Mouse (Mus musculus) gastrocnemius, postnatal 25 days (tissue): ENCODE measurements at regions not wholly inside any gene's neighbourhood (a gene's known extent, or its start where the extent isn't known, plus 50 kb on each side); places are given as distances from the start of the nearest gene placed in this dataset.

Source experiments
- DNase-seq: peaks from one replicate; pipeline ENCODE4 v3.0.0; 2022

DNA sequence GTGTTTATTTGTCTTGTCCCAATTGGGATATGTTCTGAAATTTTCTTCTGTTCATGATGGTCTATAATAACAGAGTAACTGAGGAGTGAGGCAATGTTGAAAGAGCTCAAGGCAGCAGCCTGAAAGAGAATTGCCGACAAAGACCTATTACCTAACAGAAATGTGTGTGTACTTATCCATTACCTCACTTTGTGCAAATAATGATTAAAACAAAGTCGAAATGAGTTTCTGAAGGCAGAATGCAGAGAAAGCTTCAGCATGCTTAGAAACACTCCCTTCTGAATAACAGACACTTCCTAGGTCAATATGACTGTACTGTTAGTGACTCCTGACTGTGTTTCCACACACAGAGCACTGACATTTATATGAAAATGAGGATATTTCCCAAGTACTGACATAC, 63.0 kb downstream of the Kbtbd8 start:
- DNase-seq = no peak

DNA sequence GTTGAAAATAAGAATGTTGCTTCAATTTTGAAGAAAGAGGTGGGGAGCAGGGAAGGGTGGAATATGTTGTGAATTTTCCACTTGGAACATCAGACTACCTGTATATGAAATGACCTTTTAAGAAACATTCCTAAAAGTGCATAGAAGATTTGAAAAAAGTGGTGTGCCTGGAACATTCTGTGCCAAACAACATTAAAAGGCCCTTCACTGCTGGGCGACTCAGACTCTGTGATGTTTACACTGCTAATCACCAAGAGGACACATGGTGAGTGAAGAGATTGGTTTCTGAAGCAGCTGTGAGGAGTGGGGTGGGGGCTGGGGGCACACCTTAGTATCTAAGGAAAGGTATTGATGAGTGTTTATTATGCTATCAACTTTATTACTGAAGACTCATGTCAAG, 65.2 kb downstream of the Kbtbd8 start:
- no peak for DNase-seq

DNA sequence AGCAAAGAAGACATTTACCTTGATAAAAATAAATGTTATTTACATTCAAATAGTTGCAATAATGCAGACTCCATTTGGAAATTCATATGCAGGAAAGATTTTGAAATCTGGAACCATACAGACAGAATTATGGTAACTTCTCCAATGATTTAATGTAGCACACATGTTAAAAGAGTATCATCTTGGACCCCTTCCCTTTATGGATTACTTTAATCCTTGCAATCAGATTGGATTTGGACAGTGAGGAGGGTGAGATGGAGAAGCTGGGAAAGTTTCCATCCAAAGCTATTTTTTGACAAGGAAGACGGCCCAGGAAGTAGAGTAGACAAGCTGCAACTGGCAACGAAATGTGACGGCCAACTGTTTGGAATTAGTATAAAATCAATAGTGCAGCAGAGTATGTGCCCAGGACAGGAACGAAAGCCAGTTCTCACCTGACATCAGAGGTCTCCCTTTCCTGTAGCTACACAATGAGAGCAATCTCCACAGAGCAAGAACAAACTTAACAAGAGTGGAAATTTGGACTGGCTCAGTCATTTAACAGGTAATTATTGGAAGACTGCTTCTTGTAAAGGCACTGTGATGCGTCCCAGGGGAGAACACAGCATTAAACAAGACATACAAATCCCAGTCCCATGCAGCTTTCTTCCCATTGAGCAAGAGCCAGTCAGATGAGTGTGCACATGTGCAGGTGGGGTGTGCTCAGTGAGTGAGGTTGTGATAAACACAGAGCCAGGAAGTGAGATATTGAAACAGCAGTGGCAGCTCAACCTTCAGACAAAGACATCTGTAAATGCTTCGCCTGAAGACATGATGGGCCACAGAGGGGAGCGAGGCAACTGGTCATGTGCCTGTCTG, 68.3 kb downstream of the Kbtbd8 start:
- no peak for DNase-seq

GRCm38 (mm10) chr6:95196631-95197030, 79.6 kb downstream of the Kbtbd8 start:
- DNase-seq = no peak

DNA sequence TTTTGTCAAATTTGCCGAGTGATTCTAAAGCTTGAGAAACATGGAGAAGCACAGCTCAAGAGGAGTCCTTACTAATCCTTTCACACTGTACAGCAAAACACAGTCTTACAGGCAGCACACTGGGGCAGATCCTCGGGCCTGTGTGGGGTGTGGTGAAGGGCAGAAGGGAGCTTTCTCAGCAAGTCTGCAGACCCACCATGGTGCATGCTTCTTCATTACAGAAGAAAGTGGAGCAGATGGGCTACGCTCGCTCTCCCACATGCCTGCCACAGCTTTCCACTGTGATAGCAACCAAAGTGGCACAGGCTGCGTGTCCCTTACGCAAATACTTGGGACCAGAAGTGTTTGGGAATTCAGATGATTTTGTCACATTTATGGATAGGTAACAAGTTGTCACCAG, 81.6 kb downstream of the Kbtbd8 start:
- no peak for DNase-seq

DNA sequence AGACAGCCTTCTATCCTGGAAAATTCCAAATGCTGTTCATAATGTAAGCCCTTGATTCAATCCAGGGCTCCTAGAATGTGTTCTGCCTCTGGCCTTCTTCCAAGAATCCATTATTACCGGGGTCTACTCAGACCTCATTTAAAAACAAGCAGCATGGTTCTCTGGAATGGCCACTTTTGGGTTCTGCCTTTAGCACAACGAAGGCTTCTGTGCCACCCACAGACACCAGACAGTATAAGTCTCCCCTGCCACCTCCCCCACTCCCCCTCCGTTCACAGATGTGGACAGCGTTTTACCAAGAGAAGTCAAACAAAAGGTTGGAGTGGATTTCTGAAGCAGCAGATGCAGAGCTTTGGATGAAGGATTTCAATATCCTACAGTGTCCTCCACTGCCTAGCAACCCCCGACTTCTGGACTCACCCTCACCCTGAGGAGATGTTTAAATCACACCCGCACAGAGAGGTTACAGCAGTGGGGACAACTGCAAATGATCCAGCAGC, 85.3 kb downstream of the Kbtbd8 start:
- no peak for DNase-seq

- DNase-seq = no peak
Observed at GRCm38 (mm10) chr6:95202978-95203377, 85.9 kb downstream of the Kbtbd8 start.

- no peak for DNase-seq
Observed at GRCm38 (mm10) chr6:95204231-95204630, 87.2 kb downstream of the Kbtbd8 start.

DNA sequence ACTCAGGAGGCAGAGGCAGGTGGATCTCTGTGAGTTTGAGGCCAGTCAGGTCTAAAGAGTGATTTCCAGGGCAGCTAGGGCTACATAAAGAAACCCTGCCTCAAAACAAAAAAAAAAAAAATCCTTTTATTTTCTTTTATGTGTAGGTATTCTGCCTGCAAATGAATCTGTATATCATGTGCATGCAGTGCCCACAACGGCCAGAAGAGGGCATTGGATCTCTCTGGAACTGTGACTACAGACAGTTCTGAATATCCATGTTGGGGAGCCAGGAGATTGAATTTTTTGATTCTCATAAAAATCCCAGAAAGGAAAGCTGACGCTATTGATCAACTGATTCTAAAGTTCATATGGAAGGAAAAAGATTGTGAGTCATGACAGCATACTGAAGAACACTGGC, 90.0 kb downstream of the Kbtbd8 start:
- DNase-seq = no peak

- DNase-seq = no peak
Observed at GRCm38 (mm10) chr6:95217431-95217830, 100.4 kb downstream of the Kbtbd8 start.

DNA sequence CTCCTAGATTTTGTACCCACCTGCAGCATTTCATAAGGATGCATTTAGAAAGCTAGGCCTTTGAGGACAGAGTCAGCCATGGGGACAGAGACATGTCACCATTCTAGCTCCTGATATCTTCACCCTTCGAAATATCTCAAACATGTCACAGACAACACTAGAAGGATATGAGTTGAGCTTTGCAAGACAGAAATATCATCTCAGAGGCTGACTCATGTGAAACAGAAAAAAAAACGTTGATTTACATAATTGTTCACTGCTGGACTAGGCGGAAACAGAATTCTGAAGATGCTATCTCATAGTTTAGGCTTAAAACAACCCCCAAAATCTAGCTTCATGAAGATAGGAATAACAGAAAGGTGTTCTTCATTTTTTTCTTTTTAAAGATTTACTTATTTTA, 101.8 kb downstream of the Kbtbd8 start:
- DNase-seq = no peak

- peak; percentile 16 for DNase-seq
Observed at GRCm38 (mm10) chr6:95223537-95223936, 98.4 kb upstream of the Gm10234 start.

DNA sequence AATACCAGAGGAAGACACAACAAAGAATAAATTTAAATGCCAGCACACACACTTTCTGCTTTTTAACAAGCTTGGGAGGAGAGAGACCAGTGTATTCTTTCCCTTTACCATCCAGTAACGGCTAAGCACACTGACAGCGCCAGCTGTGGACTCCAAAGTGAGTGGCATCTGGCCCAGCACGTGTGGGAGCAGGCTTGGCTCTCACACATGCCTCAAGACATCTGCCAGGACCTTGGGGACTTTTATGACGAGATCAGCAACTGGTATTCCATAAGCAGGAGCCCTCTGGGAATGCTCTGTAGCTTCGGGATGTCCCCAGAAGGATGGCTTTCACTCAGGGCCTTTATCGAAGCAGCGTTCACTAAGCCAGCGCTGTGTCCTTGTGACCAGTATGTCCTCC, 92.0 kb upstream of the Gm10234 start:
- DNase-seq = no peak

DNA sequence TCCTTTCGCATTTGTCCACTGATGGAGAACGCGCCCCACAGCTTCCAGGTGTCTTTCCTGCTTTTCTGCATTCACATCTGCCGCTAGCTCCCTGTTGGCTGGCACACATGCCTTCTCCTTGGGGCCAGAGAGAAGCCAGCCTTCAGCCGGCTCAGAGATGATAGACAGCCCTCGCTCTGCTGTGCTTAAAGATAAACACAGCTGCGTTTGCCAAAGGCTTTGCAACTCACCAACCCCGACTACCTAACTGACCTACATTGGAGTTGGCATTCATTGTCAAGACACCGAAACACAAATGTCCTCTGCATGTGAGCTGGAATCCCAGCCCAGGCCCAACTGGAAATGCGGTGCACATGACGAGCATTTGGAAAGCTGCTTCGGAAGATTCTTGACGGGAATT, 87.2 kb upstream of the Gm10234 start:
- no peak for DNase-seq

GRCm38 (mm10) chr6:95243657-95244056, 78.3 kb upstream of the Gm10234 start:
- DNase-seq = no peak

DNA sequence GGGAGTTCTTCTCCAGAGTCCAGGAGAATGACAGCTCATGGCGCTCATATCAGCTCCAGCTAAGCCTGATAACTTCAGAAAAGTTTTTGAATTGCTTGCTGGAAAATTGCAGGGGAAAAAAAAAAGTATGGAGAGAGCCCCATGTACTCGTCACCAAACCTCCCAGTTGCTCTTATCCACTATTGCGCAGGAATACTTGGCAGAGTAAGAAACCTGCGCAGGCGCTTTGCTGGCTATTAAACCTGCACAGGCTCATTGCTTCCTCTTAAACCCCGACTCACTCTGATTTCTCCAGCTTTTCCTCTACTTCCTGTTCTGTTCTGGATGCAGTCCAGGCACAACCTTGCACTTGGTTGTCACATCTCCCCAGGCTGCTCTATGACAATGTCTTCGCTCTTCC, 77.0 kb upstream of the Gm10234 start:
- DNase-seq = no peak

- no peak for DNase-seq
Observed at GRCm38 (mm10) chr6:95256303-95256702, 65.6 kb upstream of the Gm10234 start.

GRCm38 (mm10) chr6:95261001-95261400, 60.9 kb upstream of the Gm10234 start:
- no peak for DNase-seq

DNA sequence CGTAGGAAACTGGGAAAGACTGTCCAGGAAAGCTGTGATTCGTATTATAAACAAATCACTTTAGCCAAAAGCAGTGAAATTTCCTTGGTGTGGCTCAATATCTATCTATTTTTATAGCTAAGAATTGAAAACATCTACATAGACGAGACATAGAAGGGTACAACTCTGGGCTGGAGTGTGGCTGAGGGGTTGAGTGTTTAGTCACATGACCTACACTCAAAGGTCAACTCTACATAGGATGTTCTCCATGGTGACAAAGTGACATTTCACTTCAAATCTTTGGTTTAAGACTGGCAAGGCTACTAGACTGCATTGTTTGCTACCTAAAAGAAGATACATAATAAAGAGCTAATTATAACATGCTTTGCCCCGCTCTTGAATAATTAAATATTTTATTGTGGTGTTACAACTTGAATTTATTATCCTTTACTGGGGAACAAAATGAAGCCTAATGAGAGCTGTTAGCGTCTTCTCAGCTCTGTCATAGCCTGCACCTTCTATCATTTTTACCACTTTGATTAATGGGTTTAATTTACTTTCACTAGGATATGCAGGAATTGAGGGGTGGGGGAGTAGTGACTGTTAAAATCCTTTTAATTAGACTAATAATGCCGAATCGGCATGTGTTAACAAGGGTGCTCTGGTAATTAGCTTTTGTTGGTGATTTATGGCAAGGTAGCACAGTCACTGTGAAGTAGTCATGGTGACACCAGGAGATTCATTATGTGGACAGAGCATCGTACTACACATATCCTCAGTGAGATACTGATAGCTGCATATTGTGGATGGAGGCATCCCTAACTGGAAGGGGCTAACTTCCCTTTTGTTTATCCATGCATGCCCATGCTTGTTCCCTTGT, 57.7 kb upstream of the Gm10234 start:
- no peak for DNase-seq

DNA sequence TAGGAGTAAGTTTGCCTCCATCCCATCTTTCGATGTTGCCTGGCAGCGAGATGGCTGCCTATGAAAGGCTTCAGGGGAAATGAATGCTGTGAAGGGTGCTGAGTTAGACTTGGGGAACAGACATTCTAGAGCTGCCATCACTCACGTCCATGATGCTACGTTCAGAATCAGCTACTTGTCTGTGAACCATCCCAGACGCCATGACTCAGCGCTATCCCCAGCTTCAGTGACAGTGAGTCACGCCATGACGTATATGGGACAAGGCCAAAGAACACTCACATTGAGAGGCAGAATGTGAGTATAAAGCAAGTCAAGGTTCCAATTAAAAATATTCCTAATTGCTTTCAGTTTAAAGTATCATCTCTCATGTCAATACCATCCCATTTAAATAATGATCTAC, 52.4 kb upstream of the Gm10234 start:
- DNase-seq = no peak
